Mouse (Mus musculus): ENCODE data around the gene Kif3b. TPM values are rescaled to one million over a fixed set of nuclear protein-coding genes. Genes with fewer than 3 reads are reported as not detected.

The Kif3b gene
- total and polyA plus RNA-seq, 2 experiments from 2014 or later, result 3.1 to 6.5 TPM

DNA sequence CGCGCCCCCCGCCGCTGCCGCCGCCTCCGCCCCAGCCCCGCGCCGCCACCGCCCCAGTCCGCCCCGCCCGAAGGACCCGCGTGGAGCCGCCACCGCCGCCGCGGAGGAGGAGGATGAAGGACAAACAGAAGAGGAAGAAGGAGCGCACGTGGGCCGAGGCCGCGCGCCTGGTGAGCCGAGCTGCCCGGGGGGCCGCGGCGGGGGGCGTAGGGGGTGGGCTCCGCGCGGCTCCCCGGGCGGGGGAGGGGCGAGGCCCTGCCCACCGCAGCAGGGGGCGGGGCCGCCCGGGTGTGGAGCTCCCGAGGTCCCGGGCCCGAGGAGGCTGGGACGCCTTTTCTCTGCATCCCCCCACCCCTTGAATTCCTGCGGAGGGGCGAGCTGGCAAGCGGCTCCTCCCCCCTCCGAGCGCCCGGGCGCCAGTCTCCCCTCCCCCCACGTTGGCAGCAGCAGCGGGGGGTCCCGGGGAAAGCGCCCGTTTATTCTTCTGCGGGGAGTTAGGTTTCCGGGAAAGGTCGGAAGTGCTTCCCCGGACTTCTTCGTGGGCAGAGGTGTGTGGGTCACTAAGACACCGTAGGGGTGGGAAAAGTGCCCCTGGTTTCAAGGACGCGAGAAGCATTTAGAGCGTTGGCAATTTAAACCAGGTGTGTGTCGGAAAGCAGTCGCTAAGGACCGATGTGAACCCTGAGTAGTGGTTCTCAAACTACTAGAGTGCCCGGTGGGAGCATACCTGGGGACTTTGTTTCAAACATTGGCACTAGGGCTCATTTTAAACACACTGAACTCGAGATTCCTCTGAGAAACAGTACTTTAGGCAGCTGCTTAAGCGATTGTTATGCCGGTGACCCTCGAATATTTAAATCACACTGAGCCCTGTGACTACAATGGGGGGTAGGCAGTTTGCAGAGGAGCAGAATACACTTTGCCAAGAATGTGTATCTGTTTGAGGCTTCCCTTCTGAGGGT, 55.3 kb downstream of the Kif3b start:
- under 1% methylated on average over 52 of the region's 76 CpGs for WGBS
- H3K4me1 ChIP-seq (ENCODE audit: control insufficient read depth, insufficient read depth), result peaks cover 35% of the 10 kb centered on the region
- ATAC-seq (ENCODE audit: insufficient read depth, low read depth) (peak; percentile 62), DNase-seq (ENCODE audit: low spot score) (peak; percentile 71)
- TF ChIP-seq EP300 (IDR thresholded peaks at IDR 0.05; ENCODE audit: low read depth) (peak; percentile 54; the same call in 1 of the 2 replicates), CTCF (IDR thresholded peaks at IDR 0.05; ENCODE audit: low read depth) (no peak)
- H3K4me2 ChIP-seq (ENCODE audit: low read depth, low read length), result peak overlapping the region; percentile 71
- 0 out of 2 replicates have a peak, but pooled peaks cover 5% of the 10 kb centered on the region for H3K36me3 ChIP-seq (replicated peaks; ENCODE audit: control insufficient read depth, insufficient read depth, low read length)
- no peaks in the 10 kb centered on the region for H3K9me3 ChIP-seq (replicated peaks; ENCODE audit: control insufficient read depth, low read length)
- H3K4me3 ChIP-seq (ENCODE audit: low read depth, low read length), result peak overlapping the region; percentile 94
- H3K27me3 ChIP-seq (ENCODE audit: control insufficient read depth, insufficient read depth, low read length), result no peaks in the 10 kb centered on the region
- peak overlapping the region; percentile 99 for H3K9ac ChIP-seq (replicated peaks; ENCODE audit: low read depth, low read length)
- peak overlapping the region; percentile 99 for H3K27ac ChIP-seq (ENCODE audit: low read depth)

- H3K36me3 ChIP-seq (replicated peaks; ENCODE audit: control insufficient read depth, insufficient read depth, low read length), result 0 out of 2 replicates have a peak, but pooled peaks cover 2% of the 10 kb centered on the region
- peak overlapping the region; percentile 71 for H3K4me2 ChIP-seq (ENCODE audit: low read depth, low read length)
- peak overlapping the region; percentile 94 for H3K4me3 ChIP-seq (ENCODE audit: low read depth, low read length)
- 3% methylated on average over 9 of the region's 9 CpGs for WGBS
- no peak for TF ChIP-seq CTCF (IDR thresholded peaks at IDR 0.05; ENCODE audit: low read depth)
- no peak for TF ChIP-seq EP300 (IDR thresholded peaks at IDR 0.05; ENCODE audit: low read depth)
- H3K9ac ChIP-seq (replicated peaks; ENCODE audit: low read depth, low read length), result peak overlapping the region; percentile 99
- H3K9me3 ChIP-seq (replicated peaks; ENCODE audit: control insufficient read depth, low read length), result no peaks in the 10 kb centered on the region
- no peaks in the 10 kb centered on the region for H3K27me3 ChIP-seq (ENCODE audit: control insufficient read depth, insufficient read depth, low read length)
- peaks cover 38% of the 10 kb centered on the region for H3K4me1 ChIP-seq (ENCODE audit: control insufficient read depth, insufficient read depth)
- no peak for DNase-seq (ENCODE audit: low spot score)
- no peak for ATAC-seq (ENCODE audit: insufficient read depth, low read depth)
- peak overlapping the region; percentile 99 for H3K27ac ChIP-seq (ENCODE audit: low read depth)
These were observed 56.1 kb downstream of the Kif3b start for GRCm38 (mm10) chr2:153347183-153347781.

GRCm38 (mm10) chr2:153348100-153348831, 57.1 kb downstream of the Kif3b start:
- H3K9me3 ChIP-seq (replicated peaks; ENCODE audit: control insufficient read depth, low read length), result no peaks in the 10 kb centered on the region
- H3K4me2 ChIP-seq (ENCODE audit: low read depth, low read length), result peak overlapping the region; percentile 71
- peaks cover 38% of the 10 kb centered on the region for H3K4me1 ChIP-seq (ENCODE audit: control insufficient read depth, insufficient read depth)
- peak overlapping the region; percentile 94 for H3K4me3 ChIP-seq (ENCODE audit: low read depth, low read length)
- peaks cover 5% of the 10 kb centered on the region; the same call in 1 of the 2 replicates for H3K36me3 ChIP-seq (replicated peaks; ENCODE audit: control insufficient read depth, insufficient read depth, low read length)
- peak overlapping the region; percentile 99 for H3K9ac ChIP-seq (replicated peaks; ENCODE audit: low read depth, low read length)
- TF ChIP-seq CTCF (IDR thresholded peaks at IDR 0.05; ENCODE audit: low read depth), result no peak
- TF ChIP-seq EP300 (IDR thresholded peaks at IDR 0.05; ENCODE audit: low read depth), result no peak
- peak overlapping the region; percentile 99 for H3K27ac ChIP-seq (ENCODE audit: low read depth)
- DNase-seq (ENCODE audit: low spot score) (no peak), ATAC-seq (ENCODE audit: insufficient read depth, low read depth) (no peak)
- 22% methylated on average over 6 of the region's 6 CpGs for WGBS
- H3K27me3 ChIP-seq (ENCODE audit: control insufficient read depth, insufficient read depth, low read length), result no peaks in the 10 kb centered on the region

GRCm38 (mm10) chr2:153350552-153351181, 59.5 kb downstream of the Kif3b start:
- 3% methylated on average over 6 of the region's 6 CpGs for WGBS
- peak; percentile 72 for DNase-seq (ENCODE audit: low spot score)

DNA sequence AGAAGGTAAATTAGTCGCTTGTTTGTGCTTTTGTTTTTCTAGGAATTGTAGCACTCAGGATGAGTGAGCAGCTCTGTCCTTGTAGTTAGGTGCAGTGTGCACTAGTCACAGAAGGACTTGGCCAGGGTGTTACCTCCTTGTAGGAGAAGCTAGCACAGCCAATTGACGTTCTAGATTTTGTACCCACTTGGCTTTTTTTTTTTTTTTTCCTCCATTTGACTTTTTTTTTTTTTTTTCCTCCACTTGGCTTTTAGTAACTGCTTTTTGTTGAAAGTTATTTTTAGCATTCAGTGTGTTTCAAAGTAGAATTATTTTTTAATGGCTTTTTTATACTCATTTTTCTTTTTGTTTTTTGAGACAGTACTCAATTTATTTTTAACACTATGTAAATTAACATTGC, 63.4 kb downstream of the Kif3b start:
- WGBS, result 79% methylated on average over 2 of the region's 2 CpGs
- Histone ChIP-seq H3K9ac (replicated peaks; ENCODE audit: low read depth, low read length) (no peak overlapping the region), H3K4me3 (ENCODE audit: low read depth, low read length) (no peak overlapping the region), H3K4me1 (ENCODE audit: control insufficient read depth, insufficient read depth) (peaks cover 19% of the 10 kb centered on the region), H3K9me3 (replicated peaks; ENCODE audit: control insufficient read depth, low read length) (no peaks in the 10 kb centered on the region), H3K36me3 (replicated peaks; ENCODE audit: control insufficient read depth, insufficient read depth, low read length) (peaks cover 57% of the 10 kb centered on the region), H3K4me2 (ENCODE audit: low read depth, low read length) (no peak overlapping the region), H3K27me3 (ENCODE audit: control insufficient read depth, insufficient read depth, low read length) (no peaks in the 10 kb centered on the region), H3K27ac (ENCODE audit: low read depth) (no peak overlapping the region)
- DNase-seq (ENCODE audit: low spot score), result no peak
- no peak for TF ChIP-seq CTCF (IDR thresholded peaks at IDR 0.05; ENCODE audit: low read depth)
- no peak for TF ChIP-seq EP300 (IDR thresholded peaks at IDR 0.05; ENCODE audit: low read depth)
- no peak for ATAC-seq (ENCODE audit: insufficient read depth, low read depth)

More at GRCm38 (mm10) chr2:153350552-153351181, 59.5 kb downstream of the Kif3b start:
- H3K27ac ChIP-seq (ENCODE audit: low read depth), result peak overlapping the region; percentile 84
- no peak for ATAC-seq (ENCODE audit: insufficient read depth, low read depth)
- H3K27me3 ChIP-seq (ENCODE audit: control insufficient read depth, insufficient read depth, low read length), result no peaks in the 10 kb centered on the region
- peak overlapping the region; percentile 45 for H3K4me2 ChIP-seq (ENCODE audit: low read depth, low read length)
- peak overlapping the region; percentile 16; the same call in 1 of the 2 replicates for H3K4me3 ChIP-seq (ENCODE audit: low read depth, low read length)
- TF ChIP-seq CTCF (IDR thresholded peaks at IDR 0.05; ENCODE audit: low read depth), result no peak
- no peak for TF ChIP-seq EP300 (IDR thresholded peaks at IDR 0.05; ENCODE audit: low read depth)
- H3K36me3 ChIP-seq (replicated peaks; ENCODE audit: control insufficient read depth, insufficient read depth, low read length), result peaks cover 21% of the 10 kb centered on the region
- no peaks in the 10 kb centered on the region for H3K9me3 ChIP-seq (replicated peaks; ENCODE audit: control insufficient read depth, low read length)
- H3K4me1 ChIP-seq (ENCODE audit: control insufficient read depth, insufficient read depth), result peaks cover 38% of the 10 kb centered on the region
- H3K9ac ChIP-seq (replicated peaks; ENCODE audit: low read depth, low read length), result no peak overlapping the region
